Mouse (Mus musculus) layer of hippocampus, adult 9-10 months (tissue): ENCODE data around the gene Thsd4.
"Not testable (repeated sequence)": the region's sequence is repeated elsewhere in the genome, so short reads cannot be mapped to it uniquely, and the experiment has no call there.

Source experiments
- DNase-seq: peaks from one replicate; pipeline ENCODE4 v3.0.0; 2022; ENCODE audit warnings: low spot score

Thsd4 gene

DNA sequence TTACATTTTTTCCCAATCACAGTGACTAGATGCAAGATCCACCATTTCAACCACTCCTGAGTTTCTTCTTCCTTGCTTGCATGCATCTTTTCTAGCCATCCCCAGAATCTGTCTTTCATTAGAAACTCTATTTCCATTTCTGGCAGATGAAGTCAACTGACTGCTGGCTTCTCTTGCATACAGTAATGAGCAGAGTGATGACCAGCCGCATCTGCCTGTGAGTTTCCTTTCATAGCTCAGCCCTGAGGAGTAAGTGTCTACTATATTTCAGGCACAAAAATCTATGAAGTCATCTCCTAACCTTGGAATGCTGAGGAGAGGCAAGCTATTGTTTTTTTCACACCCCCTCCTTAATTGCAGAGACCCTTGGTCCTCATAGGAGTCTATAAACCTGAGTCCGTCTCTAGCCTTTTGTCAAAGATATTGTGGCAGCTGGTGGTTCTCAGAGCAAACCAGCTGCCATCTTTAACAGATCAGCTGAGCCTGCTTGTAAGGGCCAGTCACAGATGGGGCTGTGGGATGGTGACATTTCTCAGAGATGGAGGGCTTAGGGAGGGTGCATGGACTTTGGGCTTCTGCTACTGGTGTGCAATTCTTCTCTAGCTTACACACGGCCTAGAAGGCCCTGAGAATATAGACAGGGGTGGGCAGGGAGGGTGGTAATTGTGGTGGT, 535.8 kb downstream of the Thsd4 start:
- DNase-seq = peak; percentile 15

DNA sequence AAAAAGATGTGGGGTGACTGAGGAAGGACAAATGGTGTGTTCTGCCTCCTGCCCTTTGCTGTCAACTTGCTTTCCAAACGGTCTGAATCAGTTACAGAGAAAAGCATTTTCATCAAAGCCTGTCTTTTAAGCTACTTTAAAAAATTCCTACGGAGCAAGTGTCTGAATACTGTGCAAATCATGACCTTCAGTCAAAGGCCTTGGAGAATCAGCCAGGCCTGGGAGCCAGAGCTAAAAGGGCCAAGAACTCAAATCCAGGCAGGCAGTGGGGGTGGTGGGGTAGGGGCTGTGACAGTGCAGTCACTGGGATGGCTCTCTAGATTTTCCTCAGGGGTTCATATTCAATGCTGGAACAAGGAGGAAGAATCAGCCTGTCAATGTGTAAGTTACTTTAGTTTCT, 540.7 kb downstream of the Thsd4 start:
- no peak for DNase-seq

DNA sequence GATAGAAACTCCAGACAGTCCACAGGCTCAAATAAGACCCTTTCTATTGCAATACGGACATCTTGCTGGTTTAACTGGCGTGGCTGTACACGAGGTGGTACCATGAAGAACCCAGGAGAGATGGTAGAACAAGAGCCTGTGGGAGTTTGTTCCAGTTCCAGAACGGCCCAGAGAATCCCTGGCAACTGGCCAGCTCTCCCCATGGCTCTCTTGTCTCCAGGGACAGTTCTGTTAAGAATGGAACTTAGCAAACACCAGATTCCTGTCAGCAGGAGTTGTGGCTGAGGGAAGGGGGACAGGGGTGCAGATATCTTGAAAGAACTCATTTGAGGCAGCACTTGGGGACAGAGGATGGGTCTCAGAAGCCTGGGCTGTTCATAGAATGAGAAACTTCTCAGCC, 550.6 kb downstream of the Thsd4 start:
- no peak for DNase-seq

DNA sequence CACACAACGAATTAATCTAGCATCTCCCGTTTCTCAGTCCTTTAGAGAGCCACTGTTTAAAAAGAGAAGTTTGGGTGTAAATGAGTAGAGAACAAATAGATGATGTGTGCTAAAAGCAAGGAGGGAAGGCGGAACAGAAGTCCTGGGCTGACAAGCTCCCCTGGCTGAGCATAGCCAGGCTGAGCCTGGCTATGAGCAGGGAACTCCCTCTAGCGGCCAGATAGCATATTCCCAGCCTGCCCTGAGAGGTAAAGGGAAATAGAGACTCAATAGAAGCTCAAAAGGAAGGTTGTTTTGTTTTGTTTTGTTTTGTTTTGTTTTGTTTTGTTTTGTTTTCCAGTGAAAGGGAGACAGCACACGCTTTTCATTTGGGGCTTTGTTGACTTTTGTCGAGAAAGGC, 552.5 kb downstream of the Thsd4 start:
- no peak for DNase-seq

DNA sequence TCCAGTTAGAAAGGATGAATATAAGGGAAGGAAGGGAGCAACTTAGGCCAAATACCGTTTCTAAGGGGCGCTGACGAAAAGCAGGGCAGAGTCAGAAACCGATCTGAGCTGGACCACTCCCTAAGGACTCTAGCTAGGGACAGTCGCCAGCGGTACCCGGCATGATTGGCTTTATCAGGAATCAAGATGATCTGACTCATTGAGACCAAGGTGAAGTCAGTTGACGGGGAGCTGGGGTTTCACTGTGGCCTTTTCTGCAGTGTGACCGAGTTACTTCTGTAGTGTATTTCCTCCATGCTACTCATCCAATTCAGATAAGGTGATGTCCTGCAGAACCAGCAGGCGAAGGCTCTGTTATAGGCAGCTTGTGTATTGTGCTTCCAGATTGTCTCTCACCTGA, 556.8 kb downstream of the Thsd4 start:
- no peak for DNase-seq

DNA sequence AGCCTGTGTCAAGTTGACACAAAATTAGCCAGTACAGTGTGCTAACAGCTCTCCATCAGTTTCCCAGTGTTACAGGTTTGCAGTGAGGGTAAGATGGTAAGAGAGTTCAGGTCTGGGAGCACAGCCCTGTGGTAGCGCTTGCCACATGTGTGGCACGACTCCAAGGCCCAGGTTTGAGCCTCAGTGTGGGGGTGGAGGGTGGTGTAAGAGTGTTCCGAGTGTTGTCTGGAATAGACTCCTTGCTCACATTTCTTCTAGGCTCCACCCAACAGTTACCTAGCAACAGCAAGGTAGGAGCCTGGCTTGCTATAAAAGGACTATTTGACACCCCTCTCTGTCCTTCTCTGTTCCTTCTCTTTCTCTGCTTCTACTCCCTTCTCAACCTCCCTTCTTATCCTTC, 557.5 kb downstream of the Thsd4 start:
- no peak for DNase-seq

DNA sequence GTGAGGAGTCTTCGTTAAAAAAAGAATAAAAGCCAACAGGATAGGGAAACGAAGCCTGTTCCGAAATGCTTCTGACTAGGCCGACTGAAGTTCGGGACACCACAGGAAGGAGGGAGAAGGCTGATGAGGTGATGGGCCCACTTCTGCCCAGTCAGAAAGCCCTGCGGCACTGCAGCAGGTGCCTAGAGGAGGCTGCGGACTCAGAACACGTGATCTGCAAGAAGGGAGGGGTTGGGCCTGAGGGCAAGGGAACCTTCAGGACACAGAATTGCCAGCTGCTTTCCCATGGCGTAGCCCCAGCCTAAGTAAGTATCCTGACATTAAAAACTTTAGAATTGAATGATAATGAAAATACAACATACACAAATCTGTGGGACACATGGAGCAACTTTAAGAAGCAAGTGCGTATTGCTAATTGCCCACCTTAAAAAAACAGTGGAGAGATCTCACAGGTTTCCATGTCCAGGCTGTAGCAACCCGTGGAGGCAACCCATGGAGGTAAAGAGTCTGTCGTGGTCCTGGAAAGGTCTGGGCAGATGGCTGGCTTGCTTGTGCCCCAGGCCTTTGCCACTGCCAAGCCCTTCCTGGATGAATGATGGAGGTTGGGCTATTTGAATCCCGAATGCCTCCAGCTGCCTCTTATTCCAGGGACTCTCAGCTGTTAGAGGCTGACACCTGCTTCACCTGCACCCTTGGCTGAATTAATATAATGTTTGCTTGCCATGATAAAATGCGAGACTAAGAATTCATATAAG, 560.5 kb downstream of the Thsd4 start:
- DNase-seq = no peak

DNA sequence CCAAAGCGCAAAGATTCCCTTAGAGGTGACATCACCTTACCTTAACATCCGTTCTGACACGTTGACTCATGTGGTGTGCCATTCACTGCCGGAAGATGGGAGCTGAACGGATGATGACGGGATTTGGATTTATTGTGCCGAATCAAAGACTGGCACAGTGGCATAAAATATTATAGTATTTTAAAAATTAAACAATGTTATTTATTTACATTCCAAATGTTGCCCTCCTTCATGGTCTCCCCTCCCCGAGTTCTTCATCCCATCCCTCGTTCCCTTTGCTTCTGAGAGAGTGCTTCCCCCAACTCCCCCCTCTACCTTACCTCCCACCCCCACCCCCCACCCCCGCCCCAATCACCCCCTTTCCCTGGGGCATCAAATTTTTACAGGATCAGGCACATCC, 561.3 kb downstream of the Thsd4 start, which contains the start of gene Nr2e3:
Nr2e3 (minus strand) TSS at position 101 of the 400 bp plus-strand sequence.
- DNase-seq = no peak

DNA sequence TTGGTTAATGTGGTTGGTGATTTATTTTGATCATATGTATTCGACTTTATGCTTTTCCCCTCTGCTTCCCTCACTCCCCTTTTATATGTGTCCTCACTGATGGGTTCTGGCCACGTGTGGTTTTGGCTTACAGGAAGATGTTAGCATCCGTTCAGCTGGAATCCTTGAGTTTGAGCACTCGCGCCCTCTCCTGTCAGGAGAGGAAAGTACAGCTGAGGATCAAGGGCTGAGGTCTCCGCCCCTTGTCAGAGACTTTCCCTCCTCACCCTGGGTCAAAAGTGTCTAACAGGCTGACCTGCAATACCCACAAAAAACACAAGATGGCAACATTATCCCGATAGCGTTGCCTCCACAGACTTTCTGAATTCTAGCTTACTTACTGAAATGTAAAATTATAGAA, 562.6 kb downstream of the Thsd4 start:
- DNase-seq = peak; percentile 45

DNA sequence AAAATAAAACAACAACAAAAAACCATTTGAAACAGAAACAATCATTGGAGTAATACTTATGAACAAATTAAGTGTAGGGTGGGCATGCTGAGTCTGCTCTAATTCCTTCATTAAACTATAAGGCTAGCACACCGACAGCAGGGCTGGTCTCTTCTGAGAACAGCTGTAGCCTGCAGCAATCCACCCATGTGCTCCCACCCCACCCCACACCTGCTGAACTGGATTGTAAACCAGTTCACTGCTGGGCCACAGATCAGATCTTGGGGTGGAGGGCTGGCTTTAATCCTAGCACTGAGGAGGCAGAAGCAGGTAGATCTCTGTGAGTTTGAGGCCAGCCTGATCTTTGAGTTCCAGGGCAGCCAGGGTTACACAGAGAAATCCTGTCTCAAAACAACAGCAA, 563.7 kb downstream of the Thsd4 start:
- not testable (repeated sequence) for DNase-seq

DNA sequence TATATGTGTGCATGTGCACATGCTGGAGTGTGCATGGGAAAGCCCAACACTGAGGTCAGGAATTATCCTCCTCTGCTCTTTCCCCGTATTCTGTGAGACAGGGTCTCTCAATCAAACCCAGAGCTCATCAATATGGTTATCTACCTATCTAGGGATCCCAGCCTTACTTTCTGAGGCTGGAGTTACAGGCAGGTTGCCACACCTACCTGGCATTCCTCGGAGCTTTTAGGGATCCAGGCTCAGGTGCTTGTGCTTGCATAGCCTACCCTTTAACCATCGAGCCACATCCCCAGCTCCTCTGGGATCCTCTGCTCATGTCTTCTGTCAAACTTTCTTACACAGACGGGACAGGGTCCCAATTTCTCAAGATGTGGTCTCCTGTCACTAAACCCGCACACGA, 565.4 kb downstream of the Thsd4 start:
- DNase-seq = no peak

DNA sequence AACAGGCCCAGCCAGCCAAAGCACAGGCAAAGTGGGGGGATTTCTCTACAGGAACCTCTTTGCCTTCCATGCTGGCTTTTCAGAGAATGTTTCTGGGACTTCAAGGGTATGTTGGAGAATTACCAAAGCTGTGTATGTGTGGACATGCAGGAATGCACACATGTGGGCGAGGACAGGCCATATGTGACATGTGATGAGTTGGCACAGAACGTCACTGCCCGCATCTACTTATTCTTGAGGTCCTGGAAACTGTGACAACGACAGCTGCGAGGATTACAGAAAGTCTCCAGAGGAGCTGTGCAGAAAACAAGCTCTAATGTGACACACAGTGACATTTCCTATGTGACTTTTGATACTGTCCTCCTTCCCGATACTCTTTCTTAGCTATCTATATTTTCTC, 566.2 kb downstream of the Thsd4 start:
- DNase-seq = no peak

DNA sequence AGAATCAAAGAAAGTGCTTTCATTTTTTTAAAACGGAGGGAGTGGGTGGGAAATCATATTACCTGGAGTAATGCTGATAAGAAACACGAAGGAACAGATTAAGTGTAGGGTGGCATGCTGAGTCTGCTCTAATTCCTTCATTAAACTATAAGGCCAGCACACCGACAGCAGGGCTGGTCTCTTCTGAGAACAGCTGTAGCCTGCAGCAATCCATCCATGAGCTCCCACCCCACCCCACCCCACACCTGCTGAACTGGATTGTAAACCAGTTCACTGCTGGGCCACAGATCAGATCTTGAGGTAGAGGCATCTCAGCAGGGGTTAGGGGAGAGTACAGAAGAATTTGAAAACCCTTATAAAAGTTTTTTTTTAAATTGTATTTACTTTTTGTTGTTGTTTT, 566.6 kb downstream of the Thsd4 start:
- no peak for DNase-seq

DNA sequence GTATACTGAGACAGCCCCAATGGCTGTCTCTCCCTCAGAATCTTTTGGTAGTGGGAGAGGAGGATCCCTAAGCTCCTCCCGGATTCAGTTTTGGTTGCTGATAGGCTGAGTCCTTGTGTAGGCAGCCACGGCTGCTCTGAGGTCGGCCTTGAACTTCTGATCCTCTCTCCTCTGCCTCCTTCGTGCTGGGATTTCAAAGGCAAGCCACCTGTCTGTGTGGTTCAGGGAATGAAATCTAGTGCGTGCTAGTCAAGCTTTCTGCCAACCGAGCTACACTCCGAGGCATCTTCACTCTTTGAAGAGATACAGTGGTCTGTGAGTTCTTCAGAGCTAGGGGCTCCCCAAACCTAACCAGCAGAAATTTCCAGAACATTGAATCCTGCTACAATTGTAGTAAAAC, 568.3 kb downstream of the Thsd4 start:
- no peak for DNase-seq

DNA sequence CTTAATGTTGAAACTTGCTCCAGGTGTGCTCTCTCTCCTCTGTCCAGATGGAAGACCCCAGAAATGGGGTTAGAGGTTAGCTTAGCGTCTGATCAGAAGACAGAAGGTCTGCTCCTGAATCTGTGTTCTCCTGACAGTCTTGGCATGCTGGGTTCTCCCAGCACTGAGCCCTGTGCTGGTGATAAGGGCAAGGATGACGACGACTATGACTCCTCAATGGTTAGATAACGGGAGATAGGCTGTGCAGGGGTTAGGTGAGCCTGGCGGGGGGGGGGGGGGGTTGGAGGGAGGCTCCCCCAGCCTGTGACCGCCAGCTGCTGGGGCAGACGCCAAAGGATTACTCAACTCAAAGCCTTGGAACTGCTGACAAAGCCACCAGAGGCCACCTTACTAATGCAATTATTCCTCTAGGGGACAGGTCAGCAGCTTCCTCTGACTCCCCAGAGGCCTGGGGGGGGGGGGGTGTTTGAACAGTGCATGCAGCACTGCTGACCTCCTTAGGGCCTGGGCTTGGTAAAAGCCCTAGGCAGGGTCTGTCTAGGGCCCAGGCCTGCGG, 569.3 kb downstream of the Thsd4 start:
- DNase-seq = no peak

DNA sequence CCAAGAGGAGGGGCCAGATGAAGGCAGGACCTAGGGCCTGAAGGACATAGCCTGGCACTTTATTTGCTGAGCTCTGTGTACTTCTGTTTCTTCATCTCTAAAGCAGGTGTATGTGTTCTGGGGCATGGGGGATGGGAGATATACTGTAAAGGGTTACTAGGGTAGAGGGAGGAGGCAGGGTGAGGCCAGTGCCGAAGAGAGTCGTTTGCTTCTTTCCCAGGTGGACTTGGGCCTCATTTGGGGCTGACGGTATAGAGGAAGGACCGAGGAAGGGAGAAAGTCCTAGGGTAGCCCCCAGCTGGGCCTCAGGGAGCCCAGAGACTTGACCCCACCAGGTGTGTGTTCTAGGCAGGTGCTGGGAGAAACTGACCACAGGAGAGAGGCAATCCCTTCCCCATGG, 569.9 kb downstream of the Thsd4 start:
- no peak for DNase-seq

DNA sequence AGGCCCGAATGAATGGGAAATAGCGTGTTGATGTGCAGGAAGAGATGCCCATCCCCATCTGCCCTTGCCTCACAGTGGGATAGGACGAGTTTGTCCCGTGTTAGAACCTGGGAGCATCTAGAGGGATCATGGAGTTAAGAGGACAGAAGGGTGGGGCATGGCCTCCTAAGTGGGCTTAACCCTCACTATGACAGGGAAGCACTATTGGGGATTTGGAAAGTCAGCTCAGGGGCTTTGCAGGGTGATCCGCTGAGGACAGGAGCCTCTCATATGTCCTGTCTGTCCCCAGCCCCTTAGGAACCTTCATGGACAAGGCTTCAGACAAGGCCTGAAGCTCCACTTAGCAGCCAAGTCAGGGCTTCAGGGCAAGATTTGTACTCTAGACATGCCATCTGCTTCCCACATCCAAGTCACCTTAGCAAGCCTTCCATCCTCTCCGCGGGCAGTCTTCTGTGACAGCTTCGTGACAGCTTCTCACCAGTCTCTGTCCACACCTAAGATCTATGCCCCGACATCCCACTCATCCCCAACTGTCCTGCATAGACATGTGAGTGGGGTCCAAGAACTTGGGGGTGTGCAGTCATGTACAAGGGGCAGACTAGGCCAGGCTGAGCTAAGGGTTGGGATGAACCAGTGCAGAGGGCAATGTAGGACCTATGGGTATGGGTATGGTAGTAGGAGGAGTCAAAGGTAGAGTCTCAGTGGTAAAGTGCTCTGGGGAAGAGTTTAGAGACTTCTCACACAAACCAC, 570.7 kb downstream of the Thsd4 start:
- no peak for DNase-seq

DNA sequence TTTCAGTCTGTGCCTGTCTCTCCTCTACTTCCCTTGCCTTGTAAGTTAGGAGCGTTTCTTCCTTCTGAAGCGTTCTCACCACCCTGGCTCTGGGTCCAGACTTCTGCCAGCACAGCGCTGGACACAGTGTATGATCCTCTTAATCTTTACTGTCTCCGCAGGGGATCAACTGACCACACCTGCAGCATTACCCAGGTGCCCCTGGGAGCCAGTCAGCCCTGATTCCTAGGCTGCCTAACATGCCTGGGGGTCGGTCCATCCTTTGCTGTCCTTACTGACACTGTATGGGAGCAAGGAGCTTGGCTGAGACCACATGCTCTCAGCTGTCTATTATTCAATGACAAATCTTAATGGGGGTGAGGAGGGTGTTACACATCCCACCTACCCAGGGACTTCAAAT, 571.9 kb downstream of the Thsd4 start:
- DNase-seq = no peak

DNA sequence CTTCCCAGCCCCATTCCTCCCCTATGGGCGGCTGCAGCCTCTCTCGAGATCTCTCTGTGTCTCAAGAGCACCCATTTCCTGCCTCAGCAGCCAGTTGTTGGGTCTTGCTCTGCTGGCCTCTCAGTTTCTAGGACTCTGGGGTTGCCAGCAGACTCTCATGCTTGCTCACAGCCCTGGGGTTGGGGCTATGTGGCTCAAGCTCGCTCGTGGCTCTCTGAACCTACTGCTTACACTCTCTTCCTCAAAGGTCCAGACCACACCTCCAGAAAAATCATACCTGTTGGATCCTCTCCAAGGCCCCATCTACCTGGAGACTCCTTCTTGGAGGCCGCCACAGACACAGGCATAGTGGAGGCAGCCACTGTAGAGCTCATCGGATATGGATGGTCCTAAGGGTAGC, 572.3 kb downstream of the Thsd4 start:
- DNase-seq = no peak

DNA sequence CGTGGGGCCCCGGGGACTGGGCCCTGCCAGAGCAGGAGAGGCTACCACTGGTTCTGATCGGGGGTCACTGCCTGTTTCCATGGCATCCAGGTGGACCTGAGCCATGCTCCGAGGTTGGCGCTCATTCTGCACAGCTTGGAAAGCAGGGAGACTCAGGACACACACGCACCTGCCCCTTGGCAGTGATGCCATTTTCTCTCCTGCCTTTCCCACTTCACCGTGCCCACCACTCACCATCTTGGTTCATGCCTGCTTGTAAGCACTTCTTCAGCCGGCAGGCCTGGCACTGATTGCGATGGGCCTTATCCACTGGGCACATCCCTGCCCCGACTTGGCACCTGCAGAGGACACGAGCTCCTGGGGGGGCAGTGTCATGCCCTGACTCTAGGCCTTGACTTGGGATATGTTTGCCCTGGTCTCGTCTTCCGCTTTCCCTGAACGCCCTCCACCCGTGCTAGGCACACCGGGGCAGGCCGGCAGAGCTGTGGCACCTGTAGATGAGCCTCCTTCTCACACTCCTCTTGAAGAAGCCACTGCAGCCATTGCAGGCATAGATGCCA, 573.1 kb downstream of the Thsd4 start:
- DNase-seq = no peak

DNA sequence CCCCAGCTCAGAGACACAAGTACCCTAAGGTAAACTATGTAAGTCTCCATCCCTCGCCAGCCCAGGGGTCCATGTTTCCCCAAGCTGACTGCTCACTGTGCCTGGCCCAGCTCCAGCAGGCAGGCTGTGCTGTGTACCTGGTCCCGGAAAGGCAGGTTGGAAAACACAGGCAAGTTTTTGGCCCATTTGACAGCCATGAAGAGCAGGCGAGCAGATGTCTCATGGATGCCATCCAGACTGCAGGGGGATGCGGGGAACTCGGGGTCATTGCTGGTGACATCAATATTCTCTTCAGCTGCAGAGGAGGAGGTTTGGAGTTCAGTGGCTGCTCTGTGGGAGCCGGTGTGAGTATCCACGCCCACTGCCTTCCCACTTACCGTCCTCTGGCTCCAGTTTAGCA, 573.6 kb downstream of the Thsd4 start:
- DNase-seq = no peak

DNA sequence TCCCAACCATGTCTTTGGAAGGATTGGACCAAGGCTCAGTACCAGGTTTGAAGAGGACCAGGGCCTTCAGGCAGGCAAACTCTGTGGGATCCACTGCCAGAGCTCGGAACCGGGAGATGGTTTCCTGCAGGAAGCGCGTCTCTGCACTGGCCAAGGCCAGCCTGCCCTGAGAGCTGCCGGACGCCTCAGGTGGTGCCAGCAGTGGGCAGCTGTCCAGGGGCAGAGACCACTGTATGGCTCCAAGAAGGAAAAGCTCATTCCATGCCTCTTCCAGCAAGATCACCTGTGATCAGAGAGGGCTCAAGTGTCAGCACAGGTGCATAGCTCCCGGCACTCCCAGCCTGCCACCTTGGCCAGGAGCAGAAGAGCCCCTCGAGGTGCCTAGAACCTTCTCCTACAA, 574.6 kb downstream of the Thsd4 start:
- DNase-seq = no peak

DNA sequence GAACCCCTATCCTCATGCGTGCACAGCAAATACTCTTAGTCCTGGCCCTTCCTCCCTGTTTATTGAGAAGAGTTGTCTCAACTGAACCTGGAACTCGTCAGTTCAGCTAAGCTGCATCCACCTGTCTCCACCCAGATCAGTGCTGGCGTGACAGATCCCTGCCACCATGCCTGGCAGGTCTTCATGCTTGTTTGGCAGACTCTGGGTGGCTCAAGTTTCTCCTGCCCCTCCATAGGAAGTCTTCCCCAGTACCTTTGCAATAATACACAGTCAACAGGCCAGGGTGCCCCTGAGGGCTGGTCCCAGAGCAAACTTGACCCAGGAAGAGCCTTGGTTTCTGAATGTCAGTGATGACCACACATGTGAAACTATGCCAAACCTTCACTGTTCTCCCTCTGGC, 576.6 kb downstream of the Thsd4 start:
- DNase-seq = no peak
